In genomic region chr3:137652853-137653252, GRCm38 (mm10) we compare ENCODE assay signal across 26 mouse cellular contexts. TPM values are rescaled to one million over a fixed set of nuclear protein-coding genes. Genes with fewer than 3 reads are reported as not detected.
"Had no signal": no experiment of that assay in that cellular context is flagged by ENCODE, and none has a peak within 500 bp of the region (broad histone marks: within the 10 kb centered on the region; RNA-seq: fewer than 3 reads in every experiment).

No protein-coding gene starts in this region.

- H3K4me2 ChIP-seq: neural tube, embryonic 12.5 days; neural tube, embryonic 13.5 days; neural tube, embryonic 15.5 days; stomach, embryonic 15.5 days had no signal

- H3K4me1 ChIP-seq: neural tube, embryonic 12.5 days; neural tube, embryonic 13.5 days; neural tube, embryonic 15.5 days; stomach, embryonic 15.5 days had no signal

- DNase-seq: retina, postnatal 1 day; right cerebral cortex, adult 18-20 months; right cerebral cortex, postnatal 14 days; right cerebral cortex, postnatal 25 days; right cerebral cortex, postnatal 4 days; spleen, adult 18-20 months; thymus, adult 18-20 months; thymus, adult 2 months; thymus, postnatal 14 days; thymus, postnatal 25 days; thymus, postnatal 36 days; thymus, postnatal 4 days had no signal

- H3K4me3 ChIP-seq: neural tube, embryonic 12.5 days; neural tube, embryonic 13.5 days; neural tube, embryonic 15.5 days; stomach, embryonic 15.5 days had no signal

- H3K9ac ChIP-seq: neural tube, embryonic 12.5 days; neural tube, embryonic 13.5 days; neural tube, embryonic 15.5 days; stomach, embryonic 15.5 days had no signal

- H3K27me3 ChIP-seq: neural tube, embryonic 12.5 days; neural tube, embryonic 13.5 days; neural tube, embryonic 15.5 days; stomach, embryonic 15.5 days had no signal

- H3K9me3 ChIP-seq: neural tube, embryonic 12.5 days; neural tube, embryonic 13.5 days; neural tube, embryonic 15.5 days; stomach, embryonic 15.5 days had no signal

- H3K27ac ChIP-seq: neural tube, embryonic 12.5 days; neural tube, embryonic 13.5 days; neural tube, embryonic 15.5 days; stomach, embryonic 15.5 days; stomach, postnatal 0 days had no signal

- H3K36me3 ChIP-seq: neural tube, embryonic 12.5 days; neural tube, embryonic 13.5 days; neural tube, embryonic 15.5 days; stomach, embryonic 15.5 days had no signal

RNA-seq across cellular contexts. Expression of gene Gm21962, which starts 18.5 kb away (rescaled TPM):
- total RNA-seq: neutrophil, adult 5-6 weeks had no signal
- polyA plus RNA-seq: neural tube, embryonic 12.5 days; neural tube, embryonic 13.5 days; neural tube, embryonic 14.5 days; neural tube, embryonic 15.5 days; small intestine, adult 2 months; spleen, adult 2 months; stomach, embryonic 14.5 days; stomach, embryonic 15.5 days; stomach, embryonic 16.5 days; stomach, postnatal 0 days; testis, adult 2 months; thymus, adult 2 months; thymus, postnatal 0 days; urinary bladder, adult 2 months had no signal
